Mouse (Mus musculus) heart, embryonic 11.5 days (tissue): Measurements from ENCODE around the gene Urad. TPM values are rescaled to one million over a fixed set of nuclear protein-coding genes. Genes with fewer than 3 reads are reported as not detected.

Experiments
- ATAC-seq: fragments of 200-750 bp; cut with Nextera tagmentation; replicated peaks from 2 replicates; pipeline ENCODE4 v1.8.0; 2017; ENCODE audit warnings: moderate library complexity; ENCODE audit not compliant: insufficient number of reproducible peaks, low FRiP score, low TSS enrichment
- H3K27ac ChIP-seq: fragments of 300-500 bp; sonication (generic); 2 replicates; pipeline ENCODE4 v1.5.1; 2014; ENCODE audit warnings: mild to moderate bottlenecking, low read depth, low read length
- H3K27me3 ChIP-seq: fragments of 300-500 bp; sonication (generic); 2 replicates; pipeline ENCODE4 v1.6.1; 2014; ENCODE audit warnings: mild to moderate bottlenecking, low read length, mixed read lengths; ENCODE audit not compliant: control insufficient read depth, insufficient read depth
- H3K36me3 ChIP-seq: fragments of 300-500 bp; sonication (generic); 2 replicates; pipeline ENCODE4 v1.6.1; 2014; ENCODE audit warnings: mild to moderate bottlenecking, low read length, moderate library complexity, mixed read lengths; ENCODE audit not compliant: control insufficient read depth, insufficient read depth
- H3K4me1 ChIP-seq: fragments of 300-500 bp; sonication (generic); 2 replicates; pipeline ENCODE4 v1.6.1; 2014; ENCODE audit warnings: low read length; ENCODE audit not compliant: control insufficient read depth, insufficient read depth
- H3K4me2 ChIP-seq: fragments of 300-500 bp; sonication (generic); 2 replicates; pipeline ENCODE4 v1.6.1; 2014; ENCODE audit warnings: mild to moderate bottlenecking, moderate library complexity
- H3K4me3 ChIP-seq: fragments of 300-500 bp; sonication (generic); 2 replicates; pipeline ENCODE4 v1.5.1; 2014; ENCODE audit warnings: low read depth, low read length
- H3K9ac ChIP-seq: fragments of 300-500 bp; sonication (generic); 2 replicates; pipeline ENCODE4 v1.6.1; 2014; ENCODE audit warnings: mild to moderate bottlenecking, low read depth, low read length, moderate library complexity
- H3K9me3 ChIP-seq: fragments of 300-500 bp; sonication (generic); replicated peaks from 2 replicates; pipeline ENCODE4 v1.6.1; 2016; ENCODE audit warnings: low read length; ENCODE audit not compliant: control insufficient read depth
- WGBS: fragments of 180-500 bp; shearing (Covaris S2); extraction: QIAGEN DNeasy Blood & Tissue Kit; methylation state at CpG from one replicate; pipeline ENCODE4 v1.1.7; 2014; ENCODE audit not compliant: insufficient replicate concordance; 5-methylcytosine and 5-hydroxymethylcytosine counted together
- polyA plus RNA-seq: library from polyadenylated mRNA; unstranded; fragments of >200 nt; fragmentation: Nextera tagmentation; extraction: Ambion mirVana; gene quantifications from 2 replicates; pipeline ENCODE4 v1.2.1, GENCODE M21; 2014

Gene Urad
- polyA plus RNA-seq, 1 experiment from 2014 or later: not detected

GRCm38 (mm10) chr5:147300001-147300363 lies 22.3 kb downstream of the Urad start:
- H3K4me2 ChIP-seq: peak overlapping the region; percentile 64
- no peak overlapping the region for H3K9ac ChIP-seq
- H3K9me3 ChIP-seq: no peaks in the 10 kb centered on the region
- ATAC-seq: no peak
- H3K4me1 ChIP-seq: peaks cover 3% of the 10 kb centered on the region; the same call in 1 of the 2 replicates
- WGBS: 1% methylated on average over 4 of the region's 4 CpGs
- peaks cover 90% of the 10 kb centered on the region for H3K27me3 ChIP-seq
- H3K36me3 ChIP-seq: no peaks in the 10 kb centered on the region
- H3K27ac ChIP-seq: no peak overlapping the region
- H3K4me3 ChIP-seq: peak overlapping the region; percentile 30

DNA sequence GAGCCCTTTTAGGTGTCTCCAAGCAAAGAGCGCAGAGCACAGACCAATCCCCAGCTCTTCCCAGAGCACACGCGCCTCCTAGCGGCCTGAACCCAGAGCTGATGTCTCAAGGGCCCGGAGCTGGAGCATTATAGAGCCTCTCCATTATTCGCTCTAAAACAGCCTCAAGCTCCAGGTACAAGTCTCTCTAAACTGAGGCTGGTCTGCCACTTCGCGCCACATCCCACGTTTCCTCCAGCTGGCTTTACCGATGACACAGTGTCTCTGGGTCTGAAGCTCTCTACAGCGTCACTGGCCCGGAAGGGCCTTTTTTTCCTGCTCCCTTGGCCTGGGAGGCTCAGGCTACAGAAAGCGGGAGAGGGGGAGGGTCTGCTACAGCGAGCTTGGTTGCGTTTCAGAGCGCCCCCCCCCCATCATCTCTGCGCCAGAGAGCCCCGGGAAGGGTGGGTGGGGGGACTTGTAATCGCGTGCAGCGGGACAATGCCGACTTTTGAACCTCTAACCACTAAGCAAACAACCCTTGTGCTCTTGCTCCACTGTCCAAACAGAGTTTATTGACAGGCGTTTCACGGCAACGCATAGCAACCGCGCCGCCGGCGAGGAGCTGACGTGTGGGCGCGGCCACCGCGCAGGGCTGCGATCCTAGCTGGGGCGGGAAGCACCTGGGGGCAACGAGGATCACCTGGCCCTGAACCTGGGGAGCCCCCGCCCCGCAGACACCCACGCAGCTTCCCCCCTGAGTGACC lies 22.8 kb downstream of the Urad start:
- WGBS: under 1% methylated on average over 41 of the region's 41 CpGs
- H3K4me3 ChIP-seq: peak overlapping the region; percentile 30
- no peak overlapping the region for H3K9ac ChIP-seq
- no peaks in the 10 kb centered on the region for H3K36me3 ChIP-seq
- peaks cover 3% of the 10 kb centered on the region; the same call in 1 of the 2 replicates for H3K4me1 ChIP-seq
- H3K27ac ChIP-seq: no peak overlapping the region
- H3K4me2 ChIP-seq: peak overlapping the region; percentile 64
- ATAC-seq: peak; percentile 63; the same call in 1 of the 2 replicates
- H3K9me3 ChIP-seq: no peaks in the 10 kb centered on the region
- H3K27me3 ChIP-seq: peaks cover 90% of the 10 kb centered on the region

- Histone ChIP-seq H3K4me1 (peaks cover 12% of the 10 kb centered on the region; the same call in 1 of the 2 replicates), H3K4me3 (no peak overlapping the region), H3K27me3 (peaks cover 90% of the 10 kb centered on the region), H3K27ac (no peak overlapping the region), H3K9ac (no peak overlapping the region), H3K4me2 (no peak overlapping the region), H3K36me3 (no peaks in the 10 kb centered on the region), H3K9me3 (no peaks in the 10 kb centered on the region)
- WGBS: 39% methylated on average over 5 of the region's 5 CpGs
- ATAC-seq: no peak
These were observed 25.0 kb downstream of the Urad start for GRCm38 (mm10) chr5:147297249-147297648.

GRCm38 (mm10) chr5:147294121-147294520 lies 28.1 kb downstream of the Urad start:
- Histone ChIP-seq H3K27me3 (peaks cover 59% of the 10 kb centered on the region), H3K4me3 (no peak overlapping the region), H3K4me1 (peaks cover 9% of the 10 kb centered on the region; the same call in 1 of the 2 replicates), H3K9ac (no peak overlapping the region), H3K4me2 (no peak overlapping the region), H3K36me3 (no peaks in the 10 kb centered on the region), H3K9me3 (no peaks in the 10 kb centered on the region), H3K27ac (no peak overlapping the region)
- 11% methylated on average over 20 of the region's 20 CpGs for WGBS
- ATAC-seq: no peak

GRCm38 (mm10) chr5:147293127-147293910 lies 28.9 kb downstream of the Urad start:
- H3K36me3 ChIP-seq: no peaks in the 10 kb centered on the region
- H3K4me2 ChIP-seq: peak overlapping the region; percentile 22
- WGBS: 15% methylated on average over 18 of the region's 18 CpGs
- peaks cover 52% of the 10 kb centered on the region for H3K27me3 ChIP-seq
- no peak overlapping the region for H3K9ac ChIP-seq
- no peak overlapping the region for H3K4me3 ChIP-seq
- peak; percentile 61; the same call in 1 of the 2 replicates for ATAC-seq
- no peaks in the 10 kb centered on the region for H3K9me3 ChIP-seq
- no peak overlapping the region for H3K27ac ChIP-seq
- peaks cover 9% of the 10 kb centered on the region; the same call in 1 of the 2 replicates for H3K4me1 ChIP-seq

GRCm38 (mm10) chr5:147292506-147293120 lies 29.6 kb downstream of the Urad start:
- Histone ChIP-seq H3K27me3 (peaks cover 45% of the 10 kb centered on the region), H3K4me2 (peak overlapping the region; percentile 22), H3K4me3 (no peak overlapping the region), H3K9me3 (no peaks in the 10 kb centered on the region), H3K4me1 (peaks cover 9% of the 10 kb centered on the region; the same call in 1 of the 2 replicates), H3K36me3 (no peaks in the 10 kb centered on the region), H3K27ac (no peak overlapping the region), H3K9ac (no peak overlapping the region)
- peak; percentile 46; the same call in 1 of the 2 replicates for ATAC-seq
- 29% methylated on average over 13 of the region's 13 CpGs for WGBS

- H3K27ac ChIP-seq: no peak overlapping the region
- peaks cover 9% of the 10 kb centered on the region; the same call in 1 of the 2 replicates for H3K4me1 ChIP-seq
- H3K9ac ChIP-seq: no peak overlapping the region
- peak overlapping the region; percentile 11; the same call in 1 of the 2 replicates for H3K4me2 ChIP-seq
- H3K9me3 ChIP-seq: no peaks in the 10 kb centered on the region
- H3K4me3 ChIP-seq: no peak overlapping the region
- no peak for ATAC-seq
- no peaks in the 10 kb centered on the region for H3K36me3 ChIP-seq
- 25% methylated on average over 16 of the region's 16 CpGs for WGBS
- H3K27me3 ChIP-seq: peaks cover 40% of the 10 kb centered on the region
These were observed 30.3 kb downstream of the Urad start for GRCm38 (mm10) chr5:147291764-147292505.

DNA sequence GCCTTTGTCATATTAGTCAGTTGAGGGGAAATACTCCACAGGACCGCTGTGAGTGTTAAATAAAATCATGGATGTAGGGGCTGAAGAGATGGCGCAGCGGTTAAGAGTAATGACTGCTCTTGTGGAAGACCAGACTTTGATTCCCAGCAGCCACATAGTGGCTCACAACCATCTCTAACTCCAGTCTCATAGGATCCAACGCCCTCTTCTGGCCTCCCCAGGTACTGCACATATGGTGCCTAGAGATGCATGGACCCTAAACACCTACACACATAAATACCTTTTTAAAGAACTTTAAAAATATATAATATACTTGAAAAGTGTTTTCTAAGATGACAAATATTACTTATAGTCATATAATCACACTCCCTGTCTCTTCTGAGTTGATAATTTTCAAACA lies 37.9 kb downstream of the Urad start:
- Histone ChIP-seq H3K27me3 (peaks cover 22% of the 10 kb centered on the region), H3K36me3 (no peaks in the 10 kb centered on the region), H3K9me3 (no peaks in the 10 kb centered on the region), H3K4me3 (no peak overlapping the region), H3K4me2 (no peak overlapping the region), H3K9ac (no peak overlapping the region), H3K4me1 (no peaks in the 10 kb centered on the region), H3K27ac (no peak overlapping the region)
- ATAC-seq: no peak
- 70% methylated on average over 4 of the region's 4 CpGs for WGBS
